Mouse (Mus musculus) urinary bladder, adult 18-20 months (tissue): ENCODE results near the gene Zfp69.
A peak's percentile ranks its signal among the peaks of the same experiment; 100 is the strongest.

ENCODE experiments used
- DNase-seq, 2 experiments: peaks; one replicate each; pipeline ENCODE4 v3.0.0; 2022; ENCODE audit warnings: low spot score in 2 of 2, mixed read lengths in 2 of 2

The Zfp69 gene

DNA sequence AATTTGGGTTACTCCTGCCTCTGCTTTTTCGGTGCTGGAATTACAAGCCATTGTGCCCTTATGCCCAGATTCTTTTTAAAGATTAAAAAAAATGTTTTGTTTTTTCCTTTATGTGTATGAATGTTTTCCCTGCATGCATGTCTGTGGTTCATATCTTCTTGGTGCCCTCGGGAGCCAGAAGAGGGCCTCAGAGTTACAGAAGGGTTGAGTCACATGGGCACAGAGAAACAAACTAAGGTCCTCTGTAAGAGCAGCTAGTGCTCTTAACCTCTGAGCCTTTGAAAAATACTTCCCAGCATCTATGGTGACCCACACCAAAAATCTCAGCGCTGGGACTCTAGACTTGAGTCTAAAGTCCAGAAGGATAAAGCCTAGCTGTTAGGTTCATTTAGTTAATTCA, 26.1 kb downstream of the Zfp69 start:
- no peak for DNase-seq

DNA sequence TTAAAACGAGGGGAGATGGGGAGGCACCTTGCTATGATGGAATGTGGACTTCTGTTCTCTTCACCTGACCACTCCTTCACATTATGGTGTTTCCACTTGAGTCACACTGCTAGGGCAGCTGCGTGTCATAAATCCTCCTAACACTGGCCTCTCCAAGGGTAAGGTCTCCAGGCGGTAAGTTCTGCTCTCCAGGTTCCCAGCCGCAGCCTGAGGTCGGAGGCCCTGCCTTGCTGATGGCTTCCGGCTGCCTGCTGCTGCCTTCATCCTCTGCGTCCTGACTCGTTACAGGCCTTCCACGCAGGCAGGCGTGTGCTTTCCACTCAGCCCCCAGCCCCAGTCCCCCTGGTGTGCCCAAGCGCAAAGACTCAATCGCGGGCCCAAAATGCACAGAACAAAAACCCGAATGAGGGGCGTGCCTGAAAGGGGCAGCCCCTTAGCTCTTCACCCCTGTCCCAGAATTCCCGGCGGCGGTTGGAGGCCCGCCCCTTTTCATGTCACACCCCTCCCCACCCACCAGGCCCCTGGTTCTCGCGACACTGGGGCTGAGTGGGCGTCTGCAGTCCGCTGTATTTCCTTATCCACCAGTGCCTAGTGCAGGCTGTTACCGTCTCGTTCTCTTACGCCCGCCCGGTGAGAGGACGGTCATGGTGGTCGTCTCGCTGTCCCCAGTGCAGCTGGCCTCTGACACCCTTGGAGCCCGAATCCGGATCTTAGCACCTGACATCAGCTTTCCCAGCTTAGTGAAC, 26.8 kb downstream of the Zfp69 start, which contains the start of gene Exo5:
Exo5 (minus strand) TSS at position 464 of the 746 bp plus-strand sequence.
- DNase-seq = peak; percentile 81 to 85

GRCm38 (mm10) chr4:120921461-120921860, 30.0 kb downstream of the Zfp69 start:
- DNase-seq = no peak

DNA sequence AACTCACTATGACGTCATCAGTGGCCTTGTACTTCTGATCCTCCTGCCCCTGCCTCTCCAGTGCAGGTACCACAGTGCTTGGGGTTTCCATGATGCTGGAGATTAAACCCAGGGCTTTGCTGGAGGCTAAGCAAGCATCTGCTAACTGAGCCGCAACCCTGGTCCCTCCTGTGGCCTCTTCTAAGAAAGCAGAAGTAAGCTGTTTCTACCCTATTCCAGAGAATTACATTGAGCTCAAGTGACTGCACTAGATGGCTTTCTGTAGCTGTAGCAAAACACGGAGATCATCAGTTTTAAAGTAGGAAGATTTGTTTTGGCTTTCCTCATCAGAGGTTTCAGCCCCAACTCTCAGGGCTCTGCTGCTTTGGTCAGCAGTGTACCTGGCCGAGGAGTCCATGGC, 37.0 kb downstream of the Zfp69 start:
- no peak for DNase-seq

DNA sequence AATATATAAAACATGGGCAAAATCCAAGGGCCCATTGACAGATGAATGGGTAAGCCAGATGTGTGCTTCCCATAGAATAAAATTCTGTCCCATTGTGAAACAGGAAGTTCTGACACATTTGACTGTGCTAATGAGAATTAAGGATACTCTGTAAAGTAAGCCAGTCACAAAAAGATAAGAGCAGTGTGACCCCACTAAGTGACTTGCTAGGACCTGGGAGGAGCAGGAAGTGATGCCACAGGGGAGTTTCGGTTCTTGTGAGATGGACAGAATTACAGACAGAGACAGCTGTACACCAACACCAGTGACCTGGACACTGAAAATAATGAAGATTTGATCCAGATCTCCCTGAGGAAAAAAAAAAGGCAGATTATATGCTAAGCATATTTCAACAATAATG, 37.6 kb downstream of the Zfp69 start:
- DNase-seq = no peak

DNA sequence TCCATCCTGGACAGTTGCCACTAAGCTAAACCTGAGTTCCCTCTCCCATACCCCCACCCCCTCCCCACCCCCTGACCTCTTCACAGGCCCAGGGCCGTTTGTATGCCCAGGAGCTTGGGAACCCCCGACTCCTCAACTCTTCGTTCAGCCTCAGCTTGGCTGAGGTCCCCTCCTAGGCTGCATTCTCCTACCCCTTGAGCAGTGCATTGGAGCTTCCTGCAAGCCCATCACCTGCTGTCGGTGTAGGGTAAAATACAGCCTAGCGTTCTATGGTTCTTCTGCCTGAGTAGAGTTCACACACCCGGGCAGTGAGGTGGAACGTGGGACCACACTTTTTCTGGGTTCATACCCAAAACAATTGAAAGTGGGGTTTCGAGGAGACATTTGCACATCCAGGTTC, 38.1 kb downstream of the Zfp69 start:
- DNase-seq = no peak

GRCm38 (mm10) chr4:120912866-120913265, 38.6 kb downstream of the Zfp69 start:
- DNase-seq = no peak

DNA sequence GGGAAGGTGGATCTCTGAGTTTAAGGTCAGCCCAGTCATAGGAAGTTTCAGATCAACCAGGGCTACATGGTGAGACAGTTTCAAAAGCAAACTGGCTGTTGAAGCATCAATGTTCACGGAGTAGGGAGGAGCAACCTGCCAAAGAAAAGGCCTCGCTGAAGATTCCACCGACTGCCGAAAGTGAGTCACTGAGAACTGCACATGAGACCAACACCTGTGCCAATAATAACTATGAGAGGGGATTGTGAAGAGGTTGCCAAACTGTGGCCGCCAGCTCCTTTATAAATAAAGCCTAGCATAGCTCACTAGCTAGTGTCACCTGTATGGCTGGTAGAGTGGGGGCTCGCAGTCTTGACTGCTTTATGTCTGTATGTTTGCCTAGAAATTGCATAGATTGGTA, 40.4 kb downstream of the Zfp69 start:
- no peak for DNase-seq

DNA sequence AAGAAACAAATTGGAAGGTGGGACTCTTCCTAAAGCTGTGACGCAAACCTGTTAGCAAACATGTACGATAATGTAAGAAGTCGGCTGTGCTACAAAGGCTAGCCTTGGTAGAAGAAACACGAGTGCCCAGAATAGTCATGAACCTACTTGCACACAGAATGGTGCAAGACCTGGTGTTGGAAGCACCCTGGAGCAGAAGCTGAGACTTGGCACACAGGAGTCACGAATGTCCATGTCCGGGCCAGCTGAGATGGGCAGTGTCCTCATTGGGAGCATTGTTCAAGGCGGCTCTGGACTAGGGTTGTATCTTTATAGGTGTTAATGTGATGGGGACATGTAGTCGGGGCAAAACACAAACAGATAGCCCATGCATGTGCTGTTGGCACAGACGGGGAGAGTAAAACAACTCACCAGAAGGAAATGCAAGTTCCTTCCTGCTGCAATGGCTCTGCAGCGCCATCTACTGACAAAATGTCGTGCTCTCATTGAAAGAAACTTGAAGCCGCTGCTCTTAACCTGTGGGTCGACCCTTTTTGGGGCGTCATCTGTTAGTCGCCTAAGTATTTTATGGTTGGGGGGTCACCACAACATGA, 41.8 kb downstream of the Zfp69 start:
- DNase-seq = peak in 1 of 2 experiments; percentile 16

- no peak for DNase-seq
These were observed 45.9 kb downstream of the Zfp69 start for GRCm38 (mm10) chr4:120905644-120906043.

DNA sequence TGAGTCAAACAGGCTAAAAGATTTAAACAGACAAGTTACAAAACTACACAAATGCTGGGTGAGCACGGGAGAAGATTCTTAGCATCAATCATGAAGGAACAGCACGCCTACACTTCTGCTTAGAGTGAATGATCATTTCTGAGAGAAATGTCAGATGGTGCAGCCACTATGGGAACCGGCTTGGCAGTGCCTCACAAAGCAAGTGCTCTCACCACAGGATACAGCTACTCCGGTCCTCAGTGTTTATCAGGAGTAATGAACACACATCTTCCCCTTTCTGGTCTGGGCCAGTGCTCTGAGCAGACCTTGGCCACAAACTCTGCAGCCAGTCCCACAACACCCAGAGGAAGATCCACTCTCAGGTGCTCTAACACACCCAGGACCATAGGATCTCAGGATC, 47.0 kb downstream of the Zfp69 start:
- DNase-seq = no peak

DNA sequence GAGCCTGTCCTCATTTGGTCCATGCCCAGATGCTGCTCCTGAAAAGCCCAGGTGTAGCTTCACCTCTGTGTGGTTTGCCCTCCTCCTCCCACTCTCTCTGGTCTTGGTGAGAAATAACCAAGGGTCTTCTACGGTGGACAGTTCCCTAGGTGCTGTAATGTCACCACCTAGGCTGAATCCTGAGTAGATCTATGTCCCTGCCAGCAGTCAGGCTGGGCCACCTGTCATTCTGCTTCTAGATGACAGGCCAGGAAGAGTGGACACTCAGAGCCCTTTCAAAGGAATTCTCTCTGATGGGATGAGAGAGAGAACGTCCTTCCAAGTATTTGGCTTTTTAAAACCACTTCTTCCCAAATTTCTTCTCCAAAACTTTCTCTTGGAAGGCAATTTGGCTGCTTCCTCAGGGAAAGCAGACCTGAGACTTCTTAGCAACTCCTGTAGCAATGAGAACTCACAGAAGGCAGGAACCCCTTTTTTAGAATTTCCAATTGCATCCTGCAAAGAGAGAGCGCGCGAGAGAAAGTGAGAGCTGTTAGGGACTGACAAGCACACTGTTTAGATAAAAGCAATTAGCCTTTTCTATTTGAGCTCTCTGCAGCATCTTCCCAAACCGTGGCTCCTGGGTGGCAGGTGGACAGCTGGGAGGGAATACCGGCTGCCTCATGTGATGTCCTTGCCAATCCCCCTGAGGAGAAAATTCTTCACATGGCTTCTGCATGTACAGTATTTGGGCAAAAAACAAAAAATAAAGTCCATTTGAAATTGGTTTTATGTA, 55.5 kb downstream of the Zfp69 start:
- no peak for DNase-seq

GRCm38 (mm10) chr4:120895226-120895625, 56.3 kb downstream of the Zfp69 start:
- DNase-seq = no peak

DNA sequence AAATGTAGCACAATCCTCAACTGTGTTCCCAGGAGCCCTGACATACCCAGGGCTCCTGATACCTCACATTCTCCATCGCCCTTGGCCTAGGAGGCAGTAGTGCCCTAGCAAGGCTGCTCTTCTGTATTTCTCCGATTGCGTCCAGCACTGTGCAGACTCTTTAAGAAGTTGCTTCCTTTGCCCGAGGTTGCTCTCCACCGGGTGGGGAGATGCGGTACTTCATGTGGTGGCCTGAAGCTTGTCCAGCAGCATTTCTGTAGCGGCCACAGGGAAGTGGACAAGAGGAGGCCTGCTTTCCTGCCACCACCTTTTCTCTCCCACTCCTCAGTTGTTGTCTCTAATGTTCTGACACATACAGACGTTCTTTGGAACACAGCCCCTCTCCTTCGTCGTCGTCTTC, 56.9 kb downstream of the Zfp69 start:
- no peak for DNase-seq

- DNase-seq = no peak
These were observed 57.7 kb downstream of the Zfp69 start for GRCm38 (mm10) chr4:120893656-120894401.

GRCm38 (mm10) chr4:120892516-120892915, 59.0 kb downstream of the Zfp69 start:
- DNase-seq = no peak

GRCm38 (mm10) chr4:120891960-120892359, 59.5 kb downstream of the Zfp69 start:
- DNase-seq = no peak

DNA sequence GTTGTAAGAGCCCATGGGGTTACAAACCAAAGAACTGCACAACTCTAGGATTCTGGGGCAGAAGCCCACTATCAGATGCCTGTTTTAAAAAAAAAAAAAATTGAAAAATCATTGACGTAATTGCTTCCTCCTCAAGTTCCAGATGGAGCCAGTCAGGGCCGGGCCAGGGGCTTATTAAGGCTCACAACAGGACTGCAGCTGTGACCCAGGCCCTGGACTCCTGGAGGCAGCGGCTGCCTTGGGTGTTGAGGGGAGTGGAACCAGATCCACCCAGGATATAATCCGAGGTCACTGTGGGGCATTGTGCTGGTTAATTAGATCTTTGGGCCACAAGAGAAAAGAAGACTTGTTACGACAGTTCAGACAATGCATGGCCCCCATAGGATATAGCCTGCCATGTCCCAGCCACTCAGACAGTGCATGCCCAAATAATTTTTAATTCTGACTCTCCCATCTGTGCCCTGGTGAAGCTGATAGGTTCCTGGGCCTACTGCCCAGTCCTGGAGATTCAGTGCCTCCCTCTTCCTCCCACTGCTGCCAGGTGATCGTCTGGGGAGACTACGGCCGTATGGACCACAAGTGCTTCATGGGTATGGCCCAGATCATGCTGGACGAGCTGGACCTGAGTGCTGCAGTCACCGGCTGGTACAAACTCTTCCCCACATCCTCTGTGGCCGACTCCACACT, 60.6 kb downstream of the Zfp69 start:
- no peak for DNase-seq

DNA sequence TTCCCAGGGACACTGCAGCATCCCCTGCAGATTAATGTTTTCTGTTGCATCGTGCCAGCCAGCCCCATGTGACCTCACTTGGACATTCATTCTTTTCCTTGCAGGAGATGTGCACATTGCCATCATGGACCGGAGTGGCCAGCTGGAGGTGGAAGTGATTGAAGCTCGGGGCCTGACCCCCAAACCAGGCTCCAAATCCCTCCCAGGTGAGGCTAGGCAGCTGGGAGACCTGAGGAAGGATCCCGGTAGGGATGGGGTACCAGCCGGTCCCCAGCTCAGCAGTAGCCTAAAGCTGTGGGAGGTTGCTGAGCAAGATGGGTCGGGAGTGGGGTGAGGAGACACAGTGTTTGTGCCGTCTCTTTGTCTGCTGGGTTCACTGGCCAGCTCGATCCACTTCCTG, 62.6 kb downstream of the Zfp69 start:
- no peak for DNase-seq

DNA sequence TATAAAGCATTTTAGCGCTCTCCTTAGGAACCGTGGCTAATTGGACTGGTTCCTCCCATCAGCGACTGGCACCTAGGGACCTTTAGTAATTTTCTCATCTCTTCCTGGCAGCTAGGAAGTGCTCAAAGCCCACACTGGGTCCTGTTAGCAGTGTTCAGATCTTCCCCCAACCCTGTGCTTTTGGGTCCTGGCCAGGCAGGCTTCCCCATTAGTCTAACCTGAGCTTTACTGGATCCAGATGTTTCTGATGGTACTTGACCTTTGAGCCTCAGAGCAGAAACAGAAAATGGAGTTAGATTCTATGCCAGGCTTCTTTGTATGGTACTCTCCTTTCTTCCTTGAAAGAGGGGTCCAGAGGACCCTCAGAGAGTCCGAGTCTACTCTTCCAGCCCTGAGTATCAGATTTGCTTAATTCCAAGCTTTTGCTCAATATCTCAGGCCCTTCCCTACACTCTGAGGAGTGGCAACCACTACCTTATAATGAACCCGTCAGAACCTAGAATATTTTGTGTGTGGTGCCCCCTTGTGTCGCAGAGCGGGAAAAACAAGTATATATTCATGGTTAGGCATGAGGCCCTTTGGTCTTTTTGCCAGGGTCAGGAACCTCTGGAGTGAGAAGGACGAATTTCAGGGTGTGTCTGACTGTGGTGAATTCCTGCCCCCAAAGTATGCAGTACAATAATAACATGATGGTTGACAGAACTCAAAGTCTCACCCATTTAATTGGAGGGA, 64.0 kb downstream of the Zfp69 start:
- DNase-seq = peak in 1 of 2 experiments; percentile 21

GRCm38 (mm10) chr4:120886811-120887210, 64.7 kb downstream of the Zfp69 start:
- no peak for DNase-seq
